In the genomic region with DNA sequence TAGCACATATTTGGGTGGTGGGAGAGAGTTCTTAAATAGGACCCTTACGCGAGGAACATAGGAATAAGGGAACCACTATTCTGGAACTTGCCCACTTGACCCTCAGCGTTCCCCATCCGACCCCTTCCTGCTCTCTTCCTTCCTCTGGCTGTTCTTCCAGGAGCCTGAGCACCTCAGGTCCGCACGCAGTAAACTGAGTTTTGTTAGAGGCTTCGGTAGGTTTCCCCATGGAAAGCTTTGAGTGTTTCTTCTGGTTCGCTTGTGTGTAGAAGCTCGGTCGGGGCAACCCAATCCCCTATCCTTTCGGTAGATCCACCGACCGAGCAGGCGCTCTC, we compare ENCODE assay signal across 9 mouse cellular contexts. TPM values are rescaled to one million over a fixed set of nuclear protein-coding genes. Genes with fewer than 3 reads are reported as not detected.
A peak's percentile ranks its signal among the peaks of the same experiment; 100 is the strongest.
DNase-seq lines count a peak whose midpoint lies in the region; ATAC-seq and TF ChIP-seq lines count a peak whose summit lies in the region.
"Had no signal": no experiment of that assay in that cellular context is flagged by ENCODE, and none has a peak within 500 bp of the region (broad histone marks: within the 10 kb centered on the region; RNA-seq: fewer than 3 reads in every experiment).

No protein-coding gene starts in this region.

- TF ChIP-seq POLR2A in bone marrow macrophage, adult 2 months (IDR thresholded peaks at IDR 0.05; ENCODE audit: borderline replicate concordance, low read depth, low read length), result no peak

- H3K27ac ChIP-seq in heart, embryonic 14.5 days (replicated peaks in 1 of 2; ENCODE audit: control insufficient read depth in 1 of 2, insufficient read depth in 1 of 2, low read depth in 2 of 2, low read length in 2 of 2), result peak overlapping the region in 1 of 2 experiments; percentile 65; a peak in 1 of 4 replicates
- H3K27ac ChIP-seq in bone marrow macrophage, adult 2 months (ENCODE audit: insufficient read depth, low read depth, low read length), result no peak overlapping the region
- peak overlapping the region; percentile 100 for H3K27ac ChIP-seq in hindbrain, embryonic 12.5 days
- peak overlapping the region; percentile 100 for H3K27ac ChIP-seq in midbrain, embryonic 11.5 days (ENCODE audit: low read depth, low read length)

- H3K27me3 ChIP-seq in heart, embryonic 14.5 days (ENCODE audit: control insufficient read depth, insufficient read depth, low read length), result no peaks in the 10 kb centered on the region
- H3K27me3 ChIP-seq in hindbrain, embryonic 12.5 days, result no peaks in the 10 kb centered on the region
- no peaks in the 10 kb centered on the region for H3K27me3 ChIP-seq in midbrain, embryonic 11.5 days (ENCODE audit: control insufficient read depth, insufficient read depth, low read length)
- H3K27me3 ChIP-seq: CH12.LX had no signal

- H3K4me1 ChIP-seq in heart, embryonic 14.5 days (ENCODE audit: control insufficient read depth in 2 of 2, insufficient read depth in 2 of 2, low read length in 2 of 2), result peaks cover 0 to 2% of the 10 kb centered on the region in 2 experiments; a peak in 2 of 4 replicates
- no peaks in the 10 kb centered on the region for H3K4me1 ChIP-seq in bone marrow macrophage, adult 2 months (ENCODE audit: control insufficient read depth, insufficient read depth, low read length)
- H3K4me1 ChIP-seq in hindbrain, embryonic 12.5 days, result peaks cover 16% of the 10 kb centered on the region
- H3K4me1 ChIP-seq in midbrain, embryonic 11.5 days (ENCODE audit: control insufficient read depth, insufficient read depth, low read length), result peaks cover 10% of the 10 kb centered on the region

- under 1% methylated on average over 14 of the region's 14 CpGs for whole genome bisulfite sequencing in heart, embryonic 14.5 days
- WGBS in hindbrain, embryonic 12.5 days, result 1% methylated on average over 14 of the region's 14 CpGs
- WGBS in midbrain, embryonic 11.5 days, result under 1% methylated on average over 14 of the region's 14 CpGs

- H3K9ac ChIP-seq in heart, embryonic 14.5 days (ENCODE audit: low read length), result peak overlapping the region; percentile 96
- H3K9ac ChIP-seq in hindbrain, embryonic 12.5 days, result peak overlapping the region; percentile 63
- peak overlapping the region; percentile 91 for H3K9ac ChIP-seq in midbrain, embryonic 11.5 days (ENCODE audit: low read length)

- TF ChIP-seq CTCF in bone marrow macrophage, adult 2 months (IDR thresholded peaks at IDR 0.05; ENCODE audit: low read depth, low read length), result no peak

- ATAC-seq in heart, embryonic 14.5 days (ENCODE audit: insufficient number of reproducible peaks, insufficient read depth, low FRiP score, low read depth), result no peak
- no peak for ATAC-seq in hindbrain, embryonic 12.5 days (ENCODE audit: low FRiP score)
- ATAC-seq in midbrain, embryonic 11.5 days (ENCODE audit: low FRiP score), result no peak

- no peaks in the 10 kb centered on the region for H3K9me3 ChIP-seq in heart, embryonic 14.5 days (ENCODE audit: control insufficient read depth, low read length)
- H3K9me3 ChIP-seq in hindbrain, embryonic 12.5 days (replicated peaks), result no peaks in the 10 kb centered on the region
- no peaks in the 10 kb centered on the region for H3K9me3 ChIP-seq in midbrain, embryonic 11.5 days (ENCODE audit: control insufficient read depth, low read length)

- peak overlapping the region; percentile 96 for H3K4me2 ChIP-seq in heart, embryonic 14.5 days (ENCODE audit: low read length)
- peak overlapping the region; percentile 96 for H3K4me2 ChIP-seq in hindbrain, embryonic 12.5 days (replicated peaks)
- peak overlapping the region; percentile 80 for H3K4me2 ChIP-seq in midbrain, embryonic 11.5 days

- peak overlapping the region; percentile 50 to 76 for H3K4me3 ChIP-seq in heart, embryonic 14.5 days (ENCODE audit: control insufficient read depth in 1 of 2, insufficient read depth in 1 of 2, low read depth in 1 of 2, low read length in 2 of 2)
- H3K4me3 ChIP-seq in bone marrow macrophage, adult 2 months (ENCODE audit: insufficient read depth, low read length), result peak overlapping the region; percentile 72
- peak overlapping the region; percentile 63 for H3K4me3 ChIP-seq in hindbrain, embryonic 12.5 days
- peak overlapping the region; percentile 63 for H3K4me3 ChIP-seq in midbrain, embryonic 11.5 days (ENCODE audit: low read depth, low read length)

- DNase-seq in heart, adult 18-20 months, result no peak
- DNase-seq in midbrain, embryonic 11.5 days (ENCODE audit: low spot score, missing footprints), result peak; percentile 97
- DNase-seq in adrenal gland, postnatal 14 days, result no peak
- no peak for DNase-seq in urinary bladder, postnatal 25 days (ENCODE audit: low spot score)
- no peak for DNase-seq in layer of hippocampus, adult 9-11 months

- no peaks in the 10 kb centered on the region for H3K36me3 ChIP-seq in heart, embryonic 14.5 days (ENCODE audit: control insufficient read depth, insufficient read depth, low read length)
- H3K36me3 ChIP-seq in hindbrain, embryonic 12.5 days, result no peaks in the 10 kb centered on the region
- no peaks in the 10 kb centered on the region for H3K36me3 ChIP-seq in midbrain, embryonic 11.5 days (ENCODE audit: control insufficient read depth, insufficient read depth, low read length)

RNA-seq across cellular contexts. Expression of gene A930004D18Rik, which starts 11.8 kb away (rescaled TPM):
- 5.8 and 8.9 TPM in 2 replicates for polyA plus RNA-seq in heart, embryonic 14.5 days (2014; fragmentation: Nextera tagmentation; extraction: Ambion mirVana)
- total RNA-seq in heart, adult 18-20 months (2021), result 1 to 10 TPM; 3.4 to 4.3 TPM
- polyA plus RNA-seq in bone marrow macrophage, adult 2 months (2012; ENCODE audit: insufficient read depth, insufficient read length, missing spikeins), result not detected in 2 replicates
- polyA plus RNA-seq in hindbrain, embryonic 12.5 days (2016; fragmentation: Nextera tagmentation; extraction: Ambion mirVana), result 18.0 and 18.6 TPM in 2 replicates
- 10.5 and 11.6 TPM in 2 replicates for polyA plus RNA-seq in midbrain, embryonic 11.5 days (2014; fragmentation: Nextera tagmentation; extraction: Ambion mirVana)
- 1.7 and 1.8 TPM in 2 replicates for total RNA-seq in adrenal gland, postnatal 14 days (2021)

RNA-seq across cellular contexts. Expression of gene Skida1, which starts 23.1 kb away (rescaled TPM):
- polyA plus RNA-seq in heart, embryonic 14.5 days (2014; fragmentation: Nextera tagmentation; extraction: Ambion mirVana), result 4.7 and 6.4 TPM in 2 replicates
- 1 to 10 TPM; 2.0 to 2.2 TPM for total RNA-seq in heart, adult 18-20 months (2021)
- polyA plus RNA-seq in bone marrow macrophage, adult 2 months (2012; ENCODE audit: insufficient read depth, insufficient read length, missing spikeins), result not detected in 2 replicates
- 17.7 and 19.4 TPM in 2 replicates for polyA plus RNA-seq in hindbrain, embryonic 12.5 days (2016; fragmentation: Nextera tagmentation; extraction: Ambion mirVana)
- polyA plus RNA-seq in midbrain, embryonic 11.5 days (2014; fragmentation: Nextera tagmentation; extraction: Ambion mirVana), result 22.9 and 23.4 TPM in 2 replicates
- 4.5 and 4.8 TPM in 2 replicates for total RNA-seq in adrenal gland, postnatal 14 days (2021)

RNA-seq across cellular contexts. Expression of gene H2al2a, which starts 29.0 kb away (rescaled TPM):
- polyA plus RNA-seq in heart, embryonic 14.5 days (2014; fragmentation: Nextera tagmentation; extraction: Ambion mirVana), result not detected in 2 replicates
- not detected for total RNA-seq in heart, adult 18-20 months (2021)
- polyA plus RNA-seq in bone marrow macrophage, adult 2 months (2012; ENCODE audit: insufficient read depth, insufficient read length, missing spikeins), result not detected in 2 replicates
- polyA plus RNA-seq in hindbrain, embryonic 12.5 days (2016; fragmentation: Nextera tagmentation; extraction: Ambion mirVana), result not detected in 2 replicates
- not detected in 2 replicates for polyA plus RNA-seq in midbrain, embryonic 11.5 days (2014; fragmentation: Nextera tagmentation; extraction: Ambion mirVana)
- total RNA-seq in adrenal gland, postnatal 14 days (2021), result not detected in 2 replicates
- total RNA-seq: CH12.LX had no signal

RNA-seq across cellular contexts. Expression of gene Mllt10, which starts 29.3 kb away (rescaled TPM):
- 24.4 and 27.1 TPM in 2 replicates for polyA plus RNA-seq in heart, embryonic 14.5 days (2014; fragmentation: Nextera tagmentation; extraction: Ambion mirVana)
- total RNA-seq in heart, adult 18-20 months (2021), result 10 to 100 TPM; 31.0 to 33.4 TPM
- polyA plus RNA-seq in bone marrow macrophage, adult 2 months (2012; ENCODE audit: insufficient read depth, insufficient read length, missing spikeins), result 29.4 and 32.5 TPM in 2 replicates
- 65.1 and 70.8 TPM in 2 replicates for polyA plus RNA-seq in hindbrain, embryonic 12.5 days (2016; fragmentation: Nextera tagmentation; extraction: Ambion mirVana)
- polyA plus RNA-seq in midbrain, embryonic 11.5 days (2014; fragmentation: Nextera tagmentation; extraction: Ambion mirVana), result 54.1 and 57.2 TPM in 2 replicates
- 39.1 and 56.4 TPM in 2 replicates for total RNA-seq in adrenal gland, postnatal 14 days (2021)
